Mouse (Mus musculus) lung, embryonic 16.5 days (tissue): ENCODE data around the gene Arfip1. TPM values are rescaled to one million over a fixed set of nuclear protein-coding genes. Genes with fewer than 3 reads are reported as not detected.

Experiments
- ATAC-seq: fragments of 200-750 bp; cut with Nextera tagmentation; 2 replicates; pipeline ENCODE4 v1.8.0; 2017; ENCODE audit warnings: low read depth, mild to moderate bottlenecking, moderate library complexity
- H3K27ac ChIP-seq: fragments of 300-500 bp; sonication (generic); 2 replicates; pipeline ENCODE4 v1.5.1; 2014; ENCODE audit warnings: mild to moderate bottlenecking, control low read depth, low read length
- H3K27me3 ChIP-seq: fragments of 300-500 bp; sonication (generic); 2 replicates; pipeline ENCODE4 v1.6.1; 2014; ENCODE audit warnings: low read depth, low read length, mixed read lengths; ENCODE audit not compliant: control insufficient read depth, insufficient read depth
- H3K36me3 ChIP-seq: fragments of 300-500 bp; sonication (generic); 2 replicates; pipeline ENCODE4 v1.6.1; 2014; ENCODE audit warnings: low read length; ENCODE audit not compliant: control insufficient read depth, insufficient read depth
- H3K4me1 ChIP-seq: fragments of 300-500 bp; sonication (generic); replicated peaks from 2 replicates; pipeline ENCODE4 v1.6.1; 2014; ENCODE audit warnings: low read length, mixed read lengths; ENCODE audit not compliant: control insufficient read depth, insufficient read depth
- H3K4me2 ChIP-seq: fragments of 300-500 bp; sonication (generic); 2 replicates; pipeline ENCODE4 v1.6.1; 2014; ENCODE audit warnings: low read depth, low read length, control low read depth
- H3K4me3 ChIP-seq: fragments of 300-500 bp; sonication (generic); 2 replicates; pipeline ENCODE4 v1.5.1; 2014; ENCODE audit warnings: mild to moderate bottlenecking, low read length, control low read depth
- H3K9ac ChIP-seq: fragments of 300-500 bp; sonication (generic); 2 replicates; pipeline ENCODE4 v1.6.1; 2014; ENCODE audit warnings: low read length, control low read depth
- H3K9me3 ChIP-seq: fragments of 300-500 bp; sonication (generic); 2 replicates; pipeline ENCODE4 v1.6.1; 2016; ENCODE audit warnings: low read length; ENCODE audit not compliant: control insufficient read depth
- WGBS: fragments of 180-500 bp; shearing (Covaris S2); extraction: QIAGEN DNeasy Blood & Tissue Kit; methylation state at CpG from one replicate; pipeline ENCODE4 v1.1.7; 2014; 5-methylcytosine and 5-hydroxymethylcytosine counted together
- polyA plus RNA-seq: library from polyadenylated mRNA; unstranded; fragments of >200 nt; fragmentation: Nextera tagmentation; extraction: Ambion mirVana; gene quantifications from 2 replicates; pipeline ENCODE4 v1.2.1, GENCODE M21; 2015

Arfip1 gene
- polyA plus RNA-seq, 1 experiment from 2014 or later: 65.6 TPM

GRCm38 (mm10) chr3:84603212-84603611 is 20.8 kb upstream of the Arfip1 start:
- no peak overlapping the region for H3K4me3 ChIP-seq
- no peak overlapping the region for H3K9ac ChIP-seq
- 60% methylated on average over 5 of the region's 9 CpGs for WGBS
- H3K27ac ChIP-seq: no peak overlapping the region
- ATAC-seq: no peak
- H3K27me3 ChIP-seq: no peaks in the 10 kb centered on the region
- H3K9me3 ChIP-seq: no peaks in the 10 kb centered on the region
- no peaks in the 10 kb centered on the region for H3K36me3 ChIP-seq
- H3K4me2 ChIP-seq: no peak overlapping the region
- H3K4me1 ChIP-seq: peaks cover 2% of the 10 kb centered on the region; the same call in 1 of the 2 replicates

- Histone ChIP-seq H3K4me2 (no peak overlapping the region), H3K27ac (no peak overlapping the region), H3K27me3 (no peaks in the 10 kb centered on the region), H3K9me3 (no peaks in the 10 kb centered on the region), H3K4me1 (peaks cover 2% of the 10 kb centered on the region), H3K4me3 (no peak overlapping the region), H3K9ac (no peak overlapping the region), H3K36me3 (no peaks in the 10 kb centered on the region)
- no peak for ATAC-seq
- WGBS: 88% methylated on average over 2 of the region's 2 CpGs
Observed at GRCm38 (mm10) chr3:84602759-84603158, 20.3 kb upstream of the Arfip1 start.

GRCm38 (mm10) chr3:84601870-84602495 is 19.6 kb upstream of the Arfip1 start:
- Histone ChIP-seq H3K27ac (no peak overlapping the region), H3K4me1 (peaks cover 2% of the 10 kb centered on the region), H3K27me3 (no peaks in the 10 kb centered on the region), H3K9me3 (no peaks in the 10 kb centered on the region), H3K36me3 (no peaks in the 10 kb centered on the region), H3K4me3 (no peak overlapping the region), H3K9ac (no peak overlapping the region), H3K4me2 (no peak overlapping the region)
- ATAC-seq: peak; percentile 21; the same call in 1 of the 2 replicates
- 74% methylated on average over 9 of the region's 9 CpGs for WGBS

- no peak overlapping the region for H3K4me2 ChIP-seq
- H3K9me3 ChIP-seq: no peaks in the 10 kb centered on the region
- peaks cover 11% of the 10 kb centered on the region for H3K4me1 ChIP-seq
- 62% methylated on average over 6 of the region's 6 CpGs for WGBS
- H3K36me3 ChIP-seq: no peaks in the 10 kb centered on the region
- no peak overlapping the region for H3K4me3 ChIP-seq
- no peak overlapping the region for H3K27ac ChIP-seq
- no peak overlapping the region for H3K9ac ChIP-seq
- H3K27me3 ChIP-seq: no peaks in the 10 kb centered on the region
- no peak for ATAC-seq
Observed at GRCm38 (mm10) chr3:84598756-84599155, 16.3 kb upstream of the Arfip1 start.

GRCm38 (mm10) chr3:84597996-84598734 is 15.7 kb upstream of the Arfip1 start:
- Histone ChIP-seq H3K9ac (no peak overlapping the region), H3K4me2 (no peak overlapping the region), H3K4me3 (no peak overlapping the region), H3K4me1 (peaks cover 11% of the 10 kb centered on the region), H3K27me3 (no peaks in the 10 kb centered on the region), H3K27ac (peak overlapping the region; percentile 72), H3K9me3 (no peaks in the 10 kb centered on the region), H3K36me3 (no peaks in the 10 kb centered on the region)
- 56% methylated on average over 6 of the region's 6 CpGs for WGBS
- peak; percentile 69 for ATAC-seq

GRCm38 (mm10) chr3:84595677-84596234 is 13.3 kb upstream of the Arfip1 start:
- H3K27ac ChIP-seq: no peak overlapping the region
- H3K9me3 ChIP-seq: no peaks in the 10 kb centered on the region
- 30% methylated on average over 5 of the region's 5 CpGs for WGBS
- peak overlapping the region; percentile 51 for H3K4me3 ChIP-seq
- no peaks in the 10 kb centered on the region for H3K27me3 ChIP-seq
- H3K36me3 ChIP-seq: no peaks in the 10 kb centered on the region
- peak overlapping the region; percentile 64 for H3K4me2 ChIP-seq
- peaks cover 9% of the 10 kb centered on the region for H3K4me1 ChIP-seq
- ATAC-seq: no peak
- H3K9ac ChIP-seq: no peak overlapping the region

- peaks cover 9% of the 10 kb centered on the region; the same call in 1 of the 2 replicates for H3K4me1 ChIP-seq
- no peaks in the 10 kb centered on the region for H3K36me3 ChIP-seq
- WGBS: 4% methylated on average over 23 of the region's 23 CpGs
- H3K27ac ChIP-seq: peak overlapping the region; percentile 4; the same call in 1 of the 2 replicates
- no peak for ATAC-seq
- peak overlapping the region; percentile 51 for H3K4me3 ChIP-seq
- peak overlapping the region; percentile 64 for H3K4me2 ChIP-seq
- peak overlapping the region; percentile 32 for H3K9ac ChIP-seq
- H3K9me3 ChIP-seq: no peaks in the 10 kb centered on the region
- H3K27me3 ChIP-seq: no peaks in the 10 kb centered on the region
Observed at GRCm38 (mm10) chr3:84594894-84595676, 12.7 kb upstream of the Arfip1 start.

- H3K4me3 ChIP-seq: no peak within 1 kb of the TSS
- peaks cover 9% of the 10 kb centered on the region; the same call in 1 of the 2 replicates for H3K4me1 ChIP-seq
- no peaks in the 10 kb centered on the region for H3K27me3 ChIP-seq
- 77% methylated on average over 2 of the region's 2 CpGs for WGBS
- no peak within 1 kb of the TSS for H3K4me2 ChIP-seq
- no peaks in the 10 kb centered on the region for H3K36me3 ChIP-seq
- ATAC-seq: no peak
- no peaks in the 10 kb centered on the region for H3K9me3 ChIP-seq
- H3K27ac ChIP-seq: no peak within 1 kb of the TSS
- H3K9ac ChIP-seq: no peak within 1 kb of the TSS
Observed at GRCm38 (mm10) chr3:84593274-84593673, 10.8 kb upstream of the Arfip1 start, which contains the start of gene Tigd4. Gene Tigd4, plus strand, starts transcription at chr3:84593574.

- Histone ChIP-seq H3K4me1 (peaks cover 10% of the 10 kb centered on the region), H3K4me2 (no peak overlapping the region), H3K9me3 (no peaks in the 10 kb centered on the region), H3K9ac (no peak overlapping the region), H3K27me3 (no peaks in the 10 kb centered on the region), H3K36me3 (no peaks in the 10 kb centered on the region), H3K27ac (no peak overlapping the region), H3K4me3 (no peak overlapping the region)
- WGBS: 26% methylated on average over 5 of the region's 5 CpGs
- no peak for ATAC-seq
Observed at GRCm38 (mm10) chr3:84586736-84587135, 4.3 kb upstream of the Arfip1 start.
